Mouse (Mus musculus) hindbrain, embryonic 11.5 days (tissue): ENCODE results near the gene Gnaq. TPM values are rescaled to one million over a fixed set of nuclear protein-coding genes. Genes with fewer than 3 reads are reported as not detected.

Experiments
- ATAC-seq: fragments of 200-750 bp; cut with Nextera tagmentation; 2 replicates; pipeline ENCODE4 v1.8.0; 2017; ENCODE audit warnings: mild to moderate bottlenecking, moderate TSS enrichment, moderate library complexity; ENCODE audit not compliant: low FRiP score
- DNase-seq: peaks from one replicate; pipeline ENCODE4 v3.0.0-alpha.2; 2015; ENCODE audit warnings: low spot score
- H3K27ac ChIP-seq: fragments of 300-500 bp; sonication (generic); 2 replicates; pipeline ENCODE4 v1.5.1; 2014; ENCODE audit warnings: mild to moderate bottlenecking, low read depth, low read length
- H3K27me3 ChIP-seq: fragments of 300-500 bp; sonication (generic); 2 replicates; pipeline ENCODE4 v1.6.1; 2014; ENCODE audit warnings: mild to moderate bottlenecking, low read length, moderate library complexity, mixed read lengths; ENCODE audit not compliant: control insufficient read depth, insufficient read depth
- H3K36me3 ChIP-seq: fragments of 300-500 bp; sonication (generic); 2 replicates; pipeline ENCODE4 v1.6.1; 2014; ENCODE audit warnings: mild to moderate bottlenecking, low read length, moderate library complexity, mixed read lengths; ENCODE audit not compliant: control insufficient read depth, insufficient read depth
- H3K4me1 ChIP-seq: fragments of 300-500 bp; sonication (generic); replicated peaks from 2 replicates; pipeline ENCODE4 v1.6.1; 2014; ENCODE audit warnings: low read length, mixed read lengths; ENCODE audit not compliant: control insufficient read depth, insufficient read depth
- H3K4me2 ChIP-seq: fragments of 300-500 bp; sonication (generic); replicated peaks from 2 replicates; pipeline ENCODE4 v1.6.1; 2014; ENCODE audit warnings: mild to moderate bottlenecking, low read depth, low read length
- H3K4me3 ChIP-seq: fragments of 300-500 bp; sonication (generic); 2 replicates; pipeline ENCODE4 v1.5.1; 2014; ENCODE audit warnings: low read depth, low read length
- H3K9ac ChIP-seq: fragments of 300-500 bp; sonication (generic); 2 replicates; pipeline ENCODE4 v1.6.1; 2014; ENCODE audit warnings: low read depth, low read length
- H3K9me3 ChIP-seq: fragments of 300-500 bp; sonication (generic); 2 replicates; pipeline ENCODE4 v1.6.1; 2016; ENCODE audit warnings: low read length; ENCODE audit not compliant: control insufficient read depth
- WGBS: fragments of 180-500 bp; shearing (Covaris S2); extraction: QIAGEN DNeasy Blood & Tissue Kit; methylation state at CpG from one replicate; pipeline ENCODE4 v1.1.7; 2014; 5-methylcytosine and 5-hydroxymethylcytosine counted together
- polyA plus RNA-seq: library from polyadenylated mRNA; unstranded; fragments of >200 nt; fragmentation: Nextera tagmentation; extraction: Ambion mirVana; gene quantifications from 2 replicates; pipeline ENCODE4 v1.2.1, GENCODE M21; 2014

Gnaq gene
- polyA plus RNA-seq, 1 experiment from 2014 or later, result 23.2 TPM

DNA sequence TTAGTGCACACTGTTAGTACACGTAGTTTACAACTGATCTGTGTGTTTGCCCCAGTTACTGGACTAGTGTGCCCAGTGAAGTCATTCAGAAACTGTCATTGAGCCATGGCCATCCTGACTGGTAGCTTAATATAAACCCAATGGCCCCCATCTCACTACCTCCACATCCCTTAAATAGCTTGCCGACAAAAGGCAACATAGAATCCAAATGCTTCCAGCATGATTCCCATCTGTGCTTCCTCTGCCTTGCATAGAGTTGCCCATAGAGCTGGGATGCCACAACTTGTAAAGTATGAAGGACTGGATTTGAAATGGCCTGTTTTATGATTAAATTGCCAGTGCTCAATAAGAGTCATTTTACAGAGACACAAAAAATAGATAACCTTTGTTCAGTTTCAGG is 212.9 kb downstream of the Gnaq start:
- no peak overlapping the region for H3K4me2 ChIP-seq
- no peak overlapping the region for H3K9ac ChIP-seq
- DNase-seq, result no peak
- no peak overlapping the region for H3K27ac ChIP-seq
- H3K9me3 ChIP-seq, result no peaks in the 10 kb centered on the region
- no peaks in the 10 kb centered on the region for H3K36me3 ChIP-seq
- ATAC-seq, result no peak
- no peaks in the 10 kb centered on the region for H3K4me1 ChIP-seq
- 90% methylated on average over 2 of the region's 2 CpGs for WGBS
- H3K27me3 ChIP-seq, result no peaks in the 10 kb centered on the region
- H3K4me3 ChIP-seq, result no peak overlapping the region

GRCm38 (mm10) chr19:16347037-16347436 is 214.4 kb downstream of the Gnaq start:
- Histone ChIP-seq H3K4me2 (no peak overlapping the region), H3K27ac (no peak overlapping the region), H3K9ac (no peak overlapping the region), H3K27me3 (no peaks in the 10 kb centered on the region), H3K4me3 (no peak overlapping the region), H3K4me1 (no peaks in the 10 kb centered on the region), H3K9me3 (no peaks in the 10 kb centered on the region), H3K36me3 (no peaks in the 10 kb centered on the region)
- no peak for DNase-seq
- ATAC-seq, result no peak
- 88% methylated on average over 3 of the region's 3 CpGs for WGBS

GRCm38 (mm10) chr19:16353701-16354136 is 221.1 kb downstream of the Gnaq start:
- no peaks in the 10 kb centered on the region for H3K9me3 ChIP-seq
- H3K36me3 ChIP-seq, result no peaks in the 10 kb centered on the region
- peak; percentile 63 for DNase-seq
- peak; percentile 79 for ATAC-seq
- no peak overlapping the region for H3K9ac ChIP-seq
- H3K27ac ChIP-seq, result no peak overlapping the region
- H3K4me3 ChIP-seq, result no peak overlapping the region
- no peak overlapping the region for H3K4me2 ChIP-seq
- H3K27me3 ChIP-seq, result no peaks in the 10 kb centered on the region
- H3K4me1 ChIP-seq, result no peaks in the 10 kb centered on the region

- H3K4me1 ChIP-seq, result no peaks in the 10 kb centered on the region
- no peak overlapping the region for H3K9ac ChIP-seq
Measured at GRCm38 (mm10) chr19:16358148-16358547, 225.5 kb downstream of the Gnaq start.

DNA sequence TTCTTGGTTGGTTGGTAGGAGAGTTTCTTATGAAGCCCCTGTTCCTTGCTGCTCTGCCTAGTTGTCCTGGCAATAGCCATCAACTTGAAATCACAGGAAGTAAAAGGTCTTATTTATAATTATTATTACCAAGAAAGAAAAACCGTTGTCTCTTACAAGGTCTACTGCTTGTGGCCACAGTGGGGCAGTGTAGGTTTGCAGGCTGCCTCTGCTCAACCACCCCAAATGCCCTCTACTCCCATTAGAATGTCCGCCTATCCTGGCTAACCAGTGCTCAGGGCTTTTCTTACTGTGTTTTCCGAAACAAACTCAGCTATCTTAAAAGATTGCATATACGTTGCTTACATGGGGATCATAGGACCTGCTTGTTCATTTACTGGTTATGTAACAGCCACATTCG is 226.3 kb downstream of the Gnaq start:
- Histone ChIP-seq H3K4me1 (no peaks in the 10 kb centered on the region), H3K27ac (no peak overlapping the region), H3K36me3 (no peaks in the 10 kb centered on the region), H3K9me3 (no peaks in the 10 kb centered on the region), H3K4me3 (no peak overlapping the region), H3K27me3 (no peaks in the 10 kb centered on the region), H3K4me2 (no peak overlapping the region), H3K9ac (no peak overlapping the region)
- peak; percentile 31 for DNase-seq
- 74% methylated on average over 5 of the region's 5 CpGs for WGBS
- ATAC-seq, result no peak

More at GRCm38 (mm10) chr19:16358148-16358547, 225.5 kb downstream of the Gnaq start:
- DNase-seq, result no peak
- no peaks in the 10 kb centered on the region for H3K9me3 ChIP-seq
- no peak for ATAC-seq
- no peak overlapping the region for H3K4me3 ChIP-seq
- H3K4me2 ChIP-seq, result no peak overlapping the region
- H3K36me3 ChIP-seq, result no peaks in the 10 kb centered on the region
- no peak overlapping the region for H3K27ac ChIP-seq
- H3K27me3 ChIP-seq, result no peaks in the 10 kb centered on the region
- WGBS, result 92% methylated on average over 3 of the region's 3 CpGs

DNA sequence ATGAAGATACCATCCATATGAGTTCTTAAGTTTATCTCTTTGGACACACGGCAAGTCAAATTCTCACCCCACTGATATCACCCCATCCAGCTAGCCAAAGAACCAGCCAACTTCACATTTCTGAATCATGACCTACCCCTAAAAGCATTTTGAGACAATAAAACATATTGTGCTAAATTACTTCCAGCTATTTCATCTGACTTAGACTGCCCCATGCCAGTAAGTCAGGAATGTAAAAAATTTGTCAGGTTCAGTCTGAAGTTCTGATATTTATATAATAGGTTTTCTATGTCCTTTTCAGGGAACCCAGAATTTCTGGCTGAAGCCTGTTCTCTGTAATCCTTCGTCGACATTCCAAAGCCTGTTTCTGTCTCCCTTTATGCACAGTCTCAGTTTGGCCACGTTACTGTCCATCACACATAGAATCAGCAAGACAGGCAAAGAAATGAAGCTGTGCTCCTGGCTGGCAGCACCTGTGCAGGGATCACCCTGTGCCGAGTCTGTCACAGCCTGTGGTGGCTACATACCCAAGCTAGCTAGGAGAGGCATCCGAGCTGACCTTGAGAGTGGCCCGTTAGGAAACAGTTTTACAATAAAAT is 233.9 kb downstream of the Gnaq start:
- no peak overlapping the region for H3K27ac ChIP-seq
- no peaks in the 10 kb centered on the region for H3K27me3 ChIP-seq
- no peaks in the 10 kb centered on the region for H3K9me3 ChIP-seq
- no peaks in the 10 kb centered on the region for H3K36me3 ChIP-seq
- H3K4me2 ChIP-seq, result no peak overlapping the region
- H3K4me3 ChIP-seq, result no peak overlapping the region
- H3K9ac ChIP-seq, result no peak overlapping the region
- H3K4me1 ChIP-seq, result no peaks in the 10 kb centered on the region
- WGBS, result 82% methylated on average over 7 of the region's 7 CpGs
- DNase-seq (no peak), ATAC-seq (no peak)

GRCm38 (mm10) chr19:16367218-16367617 is 234.6 kb downstream of the Gnaq start:
- H3K4me2 ChIP-seq, result no peak overlapping the region
- H3K4me3 ChIP-seq, result no peak overlapping the region
- no peaks in the 10 kb centered on the region for H3K27me3 ChIP-seq
- ATAC-seq (no peak), DNase-seq (no peak)
- H3K27ac ChIP-seq, result no peak overlapping the region
- H3K36me3 ChIP-seq, result no peaks in the 10 kb centered on the region
- 89% methylated on average over 10 of the region's 10 CpGs for WGBS
- no peaks in the 10 kb centered on the region for H3K9me3 ChIP-seq
- no peaks in the 10 kb centered on the region for H3K4me1 ChIP-seq
- H3K9ac ChIP-seq, result no peak overlapping the region

GRCm38 (mm10) chr19:16371680-16372079 is 239.0 kb downstream of the Gnaq start:
- Histone ChIP-seq H3K4me2 (no peak overlapping the region), H3K4me3 (no peak overlapping the region), H3K9me3 (no peaks in the 10 kb centered on the region), H3K27ac (no peak overlapping the region), H3K4me1 (peaks cover 4% of the 10 kb centered on the region), H3K9ac (no peak overlapping the region), H3K36me3 (no peaks in the 10 kb centered on the region), H3K27me3 (no peaks in the 10 kb centered on the region)
- ATAC-seq (no peak), DNase-seq (no peak)
- WGBS, result 89% methylated on average over 2 of the region's 2 CpGs

DNA sequence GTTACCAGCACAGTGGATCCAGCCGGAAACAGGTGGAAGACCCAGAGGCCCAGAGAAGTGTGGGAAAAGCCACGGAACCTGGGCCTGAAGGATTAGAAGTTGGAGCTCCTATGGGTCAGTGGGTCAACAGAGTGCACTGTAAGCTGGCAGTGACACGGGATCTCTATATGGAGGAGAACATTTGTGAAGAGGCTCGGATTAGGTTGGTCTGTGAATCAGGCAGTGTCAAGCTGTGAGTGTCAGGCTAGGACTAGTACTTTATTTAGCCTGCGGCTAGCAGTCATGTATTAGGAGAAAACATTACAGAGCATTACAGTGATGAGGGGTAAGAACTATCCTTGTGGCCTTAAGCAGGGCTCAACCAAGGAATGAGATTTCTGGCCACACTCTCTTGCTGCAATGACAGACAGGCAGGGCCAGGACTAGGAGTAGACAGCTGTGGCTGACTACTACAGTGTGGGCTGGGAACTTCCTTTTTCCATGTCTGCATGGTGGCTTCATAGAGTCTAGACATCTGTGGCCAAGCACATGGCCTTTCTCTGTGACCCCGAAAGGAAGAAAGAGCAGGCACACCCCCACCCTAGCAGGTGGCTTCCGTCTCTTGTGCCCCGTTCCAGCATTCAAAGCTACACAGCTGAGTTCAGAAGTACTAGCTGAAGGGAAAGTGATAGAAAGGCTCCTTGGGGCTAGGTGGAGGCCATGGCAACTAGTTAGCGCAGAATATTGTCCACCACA is 240.3 kb downstream of the Gnaq start:
- Histone ChIP-seq H3K4me2 (no peak overlapping the region), H3K4me1 (peaks cover 4% of the 10 kb centered on the region), H3K4me3 (no peak overlapping the region), H3K27ac (no peak overlapping the region), H3K9ac (no peak overlapping the region), H3K9me3 (no peaks in the 10 kb centered on the region), H3K27me3 (no peaks in the 10 kb centered on the region), H3K36me3 (no peaks in the 10 kb centered on the region)
- DNase-seq (no peak), ATAC-seq (peak; percentile 49; the same call in 1 of the 2 replicates)
- 78% methylated on average over 9 of the region's 9 CpGs for WGBS
